Mouse (Mus musculus) kidney, postnatal 0 days (tissue): ENCODE results near the gene Nxpe3. TPM values are rescaled to one million over a fixed set of nuclear protein-coding genes. Genes with fewer than 3 reads are reported as not detected.
A peak's percentile ranks its signal among the peaks of the same experiment; 100 is the strongest.
"Not testable (repeated sequence)": the region's sequence is repeated elsewhere in the genome, so short reads cannot be mapped to it uniquely, and the experiment has no call there.

Source experiments
- ATAC-seq: fragments of 200-750 bp; cut with Nextera tagmentation; replicated peaks from 2 replicates; pipeline ENCODE4 v1.8.0; 2017; ENCODE audit warnings: low read depth, moderate number of reproducible peaks, moderate TSS enrichment, moderate library complexity; ENCODE audit not compliant: low FRiP score
- DNase-seq: peaks from one replicate; pipeline ENCODE4 v3.0.0-alpha.2; 2016; ENCODE audit warnings: low spot score
- H3K27ac ChIP-seq: fragments of 300-500 bp; sonication (generic); 2 replicates; pipeline ENCODE4 v1.5.1; 2014; ENCODE audit warnings: mild to moderate bottlenecking
- H3K27me3 ChIP-seq: fragments of 300-500 bp; sonication (generic); 2 replicates; pipeline ENCODE4 v1.6.1; 2014; ENCODE audit warnings: low read length, mixed read lengths; ENCODE audit not compliant: insufficient read depth
- H3K36me3 ChIP-seq: fragments of 300-500 bp; sonication (generic); 2 replicates; pipeline ENCODE4 v1.6.1; 2014; ENCODE audit warnings: low read length, mixed read lengths; ENCODE audit not compliant: insufficient read depth
- H3K4me1 ChIP-seq: fragments of 300-500 bp; sonication (generic); replicated peaks from 2 replicates; pipeline ENCODE4 v1.6.1; 2014; ENCODE audit warnings: antibody characterized with exemption, low read length, mixed read lengths; ENCODE audit not compliant: insufficient read depth
- H3K4me2 ChIP-seq: fragments of 300-500 bp; sonication (generic); 2 replicates; pipeline ENCODE4 v1.6.1; 2014; ENCODE audit warnings: mild to moderate bottlenecking, low read length, moderate library complexity, mixed read lengths
- H3K4me3 ChIP-seq: fragments of 300-500 bp; sonication (generic); replicated peaks from 2 replicates; pipeline ENCODE4 v1.5.1; 2014; ENCODE audit warnings: low read depth, low read length
- H3K9ac ChIP-seq: fragments of 300-500 bp; sonication (generic); 2 replicates; pipeline ENCODE4 v1.6.1; 2014; ENCODE audit warnings: low read depth, low read length
- H3K9me3 ChIP-seq: fragments of 300-500 bp; sonication (generic); replicated peaks from 2 replicates; pipeline ENCODE4 v1.6.1; 2016; ENCODE audit warnings: low read length, inconsistent platforms, mixed read lengths
- CTCF ChIP-seq: IDR thresholded peaks from 2 replicates; pipeline ENCODE4 v1.5.1; 2016; ENCODE audit warnings: antibody characterized with exemption, low read depth, mild to moderate bottlenecking, moderate library complexity
- WGBS: fragments of 180-500 bp; shearing (Covaris S2); extraction: QIAGEN DNeasy Blood & Tissue Kit; methylation state at CpG from one replicate; pipeline ENCODE4 v1.1.7; 2014; 5-methylcytosine and 5-hydroxymethylcytosine counted together
- polyA plus RNA-seq: library from polyadenylated mRNA; unstranded; fragments of >200 nt; fragmentation: Nextera tagmentation; extraction: Ambion mirVana; gene quantifications from 2 replicates; pipeline ENCODE4 v1.2.1, GENCODE M21; 2015

The Nxpe3 gene
- polyA plus RNA-seq, 1 experiment from 2014 or later, result 2.2 TPM

DNA sequence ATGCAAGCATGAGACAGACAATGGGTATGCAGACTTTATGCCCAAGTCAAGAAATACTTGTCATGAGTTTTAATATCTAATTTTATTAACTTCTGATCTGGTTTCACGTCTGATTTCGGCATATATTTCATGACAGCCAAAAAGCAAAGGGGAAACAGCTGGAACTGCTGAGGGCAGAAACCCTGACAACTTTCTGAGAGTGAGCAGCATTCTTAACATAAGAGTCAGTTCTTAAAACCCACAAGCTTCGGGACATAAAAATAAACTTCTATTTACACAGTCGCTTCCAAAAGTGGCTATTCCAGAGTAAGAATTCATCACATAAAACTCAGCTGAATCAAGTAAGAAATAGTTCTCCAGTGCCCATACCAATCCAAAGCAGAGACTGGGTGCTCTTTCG lies 52.0 kb downstream of the Nxpe3 start:
- TF ChIP-seq CTCF, result no peak
- Histone ChIP-seq H3K9me3 (no peaks in the 10 kb centered on the region), H3K4me1 (no peaks in the 10 kb centered on the region; the same call in 1 of the 2 replicates), H3K9ac (no peak overlapping the region), H3K36me3 (peaks cover 9% of the 10 kb centered on the region; the same call in 1 of the 2 replicates), H3K27ac (no peak overlapping the region), H3K4me2 (no peak overlapping the region), H3K27me3 (no peaks in the 10 kb centered on the region), H3K4me3 (no peak overlapping the region)
- ATAC-seq, result no peak
- 68% methylated on average over 5 of the region's 5 CpGs for WGBS
- peak; percentile 60 for DNase-seq

DNA sequence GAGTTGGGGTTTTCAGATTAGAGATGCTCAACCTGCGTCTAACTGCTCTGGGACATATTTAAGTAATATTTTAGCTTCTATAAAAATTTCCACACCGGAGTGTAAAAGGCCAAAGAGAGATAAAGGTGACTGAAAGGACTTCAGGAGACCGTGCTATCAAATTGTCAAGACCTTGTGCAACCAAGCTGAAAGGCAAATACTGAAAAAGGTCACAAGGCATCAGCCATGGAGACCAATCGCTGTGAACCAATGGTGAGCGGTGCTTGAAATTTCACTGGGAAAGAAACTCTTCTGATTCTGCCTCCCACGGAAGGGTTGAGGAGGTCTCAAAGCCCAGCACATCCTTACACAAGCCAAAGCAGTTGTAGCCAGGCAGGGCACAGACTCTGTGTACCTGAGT lies 53.6 kb downstream of the Nxpe3 start:
- TF ChIP-seq CTCF, result no peak
- 83% methylated on average over 6 of the region's 6 CpGs for WGBS
- Histone ChIP-seq H3K4me1 (no peaks in the 10 kb centered on the region), H3K4me2 (no peak overlapping the region), H3K9ac (no peak overlapping the region), H3K36me3 (peaks cover 9% of the 10 kb centered on the region; the same call in 1 of the 2 replicates), H3K9me3 (no peaks in the 10 kb centered on the region), H3K27ac (no peak overlapping the region), H3K4me3 (no peak overlapping the region), H3K27me3 (no peaks in the 10 kb centered on the region)
- ATAC-seq (no peak), DNase-seq (no peak)

DNA sequence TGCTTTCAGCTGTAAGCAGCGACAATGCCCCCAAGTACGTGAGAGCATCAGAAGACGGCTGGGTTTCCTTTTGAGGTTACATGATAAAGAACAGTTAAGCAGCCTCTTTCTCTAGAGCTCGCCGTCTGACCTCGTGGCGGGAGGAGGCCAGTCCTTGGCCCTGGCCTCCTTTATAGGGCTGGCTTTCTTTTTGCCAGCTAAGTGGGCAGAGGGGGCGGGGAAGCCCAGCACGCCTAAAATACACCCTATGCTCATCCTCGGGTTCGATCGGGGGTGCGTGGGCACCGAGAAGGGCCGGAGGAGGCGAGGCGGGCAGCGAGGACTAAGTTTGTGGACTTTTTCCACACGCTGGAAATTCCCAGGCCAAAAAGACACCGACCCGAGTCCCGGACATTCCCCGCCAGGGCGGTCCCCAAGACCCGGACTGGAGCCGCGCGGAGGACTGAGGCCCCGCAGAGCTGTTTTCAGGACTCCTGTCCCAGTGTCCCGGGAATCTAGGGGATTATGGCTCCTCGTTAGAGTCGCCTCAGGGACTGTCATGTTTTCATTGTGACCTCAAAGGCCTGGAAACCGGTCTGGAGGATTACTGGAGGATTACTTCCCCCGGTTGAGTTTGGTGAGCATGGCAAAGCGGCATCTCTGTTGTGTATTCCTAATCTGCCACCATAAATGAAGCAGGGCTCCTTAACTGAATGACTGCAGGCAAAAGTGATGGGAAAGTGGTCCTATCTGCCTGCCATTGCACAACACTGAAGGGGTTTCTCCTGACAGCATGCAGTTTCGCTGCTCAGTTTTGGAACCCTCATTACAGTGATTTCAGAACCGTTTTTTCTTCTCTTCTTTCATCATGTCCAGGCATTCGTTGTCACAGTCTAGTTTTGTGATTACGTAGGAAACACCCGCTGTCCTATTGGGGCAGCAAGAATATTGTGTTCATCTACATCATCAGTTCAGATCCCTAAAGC lies 56.3 kb downstream of the Nxpe3 start, which contains the start of gene Nfkbiz:
TSS of gene Nfkbiz (minus strand) at position 390 of the 965 bp plus-strand sequence.
- under 1% methylated on average over 40 of the region's 40 CpGs for WGBS
- H3K27ac ChIP-seq, result peak within 1 kb of the TSS; percentile 73

DNA sequence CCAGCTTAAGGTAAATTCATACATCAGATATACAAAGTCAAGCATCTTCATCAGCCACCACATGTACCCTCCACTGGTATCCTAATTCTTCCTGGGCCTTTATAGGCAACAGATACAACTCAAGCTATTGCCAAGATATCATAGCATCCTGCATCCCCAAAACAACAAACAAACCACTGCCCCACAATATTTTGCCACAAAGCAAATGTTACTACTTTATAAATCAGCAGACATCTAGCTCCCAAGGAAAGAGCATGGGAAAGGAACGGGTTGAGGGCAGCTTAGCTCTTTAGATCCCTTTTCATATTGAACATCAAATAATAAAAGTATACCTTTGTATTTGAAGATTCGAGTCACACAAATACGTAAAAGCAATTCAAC lies 57.0 kb downstream of the Nxpe3 start:
- DNase-seq, result no peak
- no peak for TF ChIP-seq CTCF
- Histone ChIP-seq H3K4me1 (no peaks in the 10 kb centered on the region), H3K9ac (peak overlapping the region; percentile 66), H3K4me3 (peak overlapping the region; percentile 44), H3K4me2 (peak overlapping the region; percentile 56), H3K27me3 (no peaks in the 10 kb centered on the region), H3K9me3 (no peaks in the 10 kb centered on the region), H3K27ac (peak overlapping the region; percentile 73), H3K36me3 (no peaks in the 10 kb centered on the region)
- ATAC-seq, result no peak
- 4% methylated on average over 3 of the region's 3 CpGs for WGBS

More for the DNA sequence above, 56.3 kb downstream of the Nxpe3 start, which contains the start of gene Nfkbiz:
- peak within 1 kb of the TSS; percentile 66 for H3K9ac ChIP-seq
- peak within 1 kb of the TSS; percentile 56 for H3K4me2 ChIP-seq
- H3K36me3 ChIP-seq, result 0 out of 2 replicates have a peak, but pooled peaks cover under 1% of the 10 kb centered on the region
- no peaks in the 10 kb centered on the region for H3K4me1 ChIP-seq
- no peak for TF ChIP-seq CTCF
- H3K9me3 ChIP-seq, result no peaks in the 10 kb centered on the region
- ATAC-seq, result peak; percentile 92
- no peaks in the 10 kb centered on the region for H3K27me3 ChIP-seq
- peak within 1 kb of the TSS; percentile 44 for H3K4me3 ChIP-seq
- peak; percentile 93 for DNase-seq

DNA sequence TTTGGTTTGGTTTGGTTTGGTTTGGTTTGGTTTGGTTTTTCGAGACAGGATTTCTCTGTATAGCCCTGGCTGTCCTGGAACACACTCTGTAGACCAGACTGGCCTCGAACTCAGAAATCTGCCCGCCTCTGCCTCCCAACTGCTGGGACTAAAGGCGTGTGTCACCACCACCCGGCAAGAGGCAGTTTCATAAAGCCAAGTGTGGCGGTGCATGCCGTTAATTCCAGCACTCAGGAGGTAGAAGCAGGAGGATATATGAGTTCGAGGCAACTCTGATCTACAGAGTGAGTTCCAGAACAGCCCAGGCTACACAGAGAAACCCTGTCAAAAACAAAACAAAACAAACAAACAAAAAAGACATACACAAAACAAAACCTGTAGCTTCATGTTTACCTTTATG lies 57.4 kb downstream of the Nxpe3 start:
- not testable (repeated sequence) for H3K4me1 ChIP-seq, DNase-seq, H3K27me3 ChIP-seq, H3K36me3 ChIP-seq, H3K27ac ChIP-seq, H3K9ac ChIP-seq, H3K9me3 ChIP-seq, ATAC-seq
- WGBS, result 89% methylated on average over 8 of the region's 8 CpGs
- peak overlapping the region; percentile 44; the same call in 1 of the 2 replicates for H3K4me3 ChIP-seq
- peak overlapping the region; percentile 56; the same call in 1 of the 2 replicates for H3K4me2 ChIP-seq

DNA sequence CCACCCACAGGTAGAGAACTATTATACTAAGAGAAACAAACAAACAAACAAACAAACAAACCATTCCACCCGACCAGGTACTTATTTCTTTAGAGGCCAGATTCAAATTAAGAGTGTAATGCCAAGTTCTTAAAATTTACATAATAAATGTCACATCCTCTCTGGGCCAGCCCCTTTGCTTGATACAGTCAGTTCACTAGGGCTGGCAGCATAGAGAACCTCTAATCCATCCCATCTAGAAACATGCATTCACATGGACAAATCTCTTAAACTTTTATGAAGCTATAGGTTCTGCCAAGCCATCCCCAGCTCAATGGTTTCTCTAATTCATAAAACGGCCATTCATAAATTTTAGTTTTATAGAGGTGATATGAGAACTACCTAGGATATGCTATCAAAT lies 57.9 kb downstream of the Nxpe3 start:
- no peak for ATAC-seq
- no peak overlapping the region for H3K9ac ChIP-seq
- DNase-seq, result no peak
- TF ChIP-seq CTCF, result no peak
- no peak overlapping the region for H3K4me3 ChIP-seq
- no peaks in the 10 kb centered on the region for H3K4me1 ChIP-seq
- no peaks in the 10 kb centered on the region for H3K9me3 ChIP-seq
- H3K4me2 ChIP-seq, result no peak overlapping the region
- H3K27me3 ChIP-seq, result no peaks in the 10 kb centered on the region
- no peak overlapping the region for H3K27ac ChIP-seq
- H3K36me3 ChIP-seq, result no peaks in the 10 kb centered on the region
- WGBS, result 78% methylated on average over 2 of the region's 2 CpGs
